Mouse (Mus musculus): ENCODE data around the gene Vmn2r124.
"Not testable (repeated sequence)": the region's sequence is repeated elsewhere in the genome, so short reads cannot be mapped to it uniquely, and the experiment has no call there.

The Vmn2r124 gene

DNA sequence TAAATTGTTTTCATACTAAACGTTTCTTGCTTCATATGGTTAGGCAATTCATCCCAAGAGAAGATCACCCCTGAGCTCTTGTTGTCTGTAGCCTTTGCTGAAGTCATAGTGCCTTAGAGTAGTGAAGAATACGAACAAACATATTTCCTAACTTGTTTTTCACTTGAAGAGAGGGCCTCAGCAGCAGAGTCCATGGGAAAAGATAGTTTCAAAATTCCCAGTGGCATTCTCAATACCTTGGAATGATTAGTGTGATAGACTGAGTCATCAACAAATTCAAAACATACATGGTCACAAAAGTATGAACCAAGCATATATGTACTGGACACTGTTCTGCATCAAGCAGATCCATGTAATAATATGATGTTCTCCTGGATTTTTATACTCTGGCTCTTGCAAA, at the start of gene Vmn2r124:
Gene Vmn2r124 (plus strand): TSS at position 301 of the 400 bp plus-strand sequence.
- DNase-seq (ENCODE audit: low read depth) = no peak

DNA sequence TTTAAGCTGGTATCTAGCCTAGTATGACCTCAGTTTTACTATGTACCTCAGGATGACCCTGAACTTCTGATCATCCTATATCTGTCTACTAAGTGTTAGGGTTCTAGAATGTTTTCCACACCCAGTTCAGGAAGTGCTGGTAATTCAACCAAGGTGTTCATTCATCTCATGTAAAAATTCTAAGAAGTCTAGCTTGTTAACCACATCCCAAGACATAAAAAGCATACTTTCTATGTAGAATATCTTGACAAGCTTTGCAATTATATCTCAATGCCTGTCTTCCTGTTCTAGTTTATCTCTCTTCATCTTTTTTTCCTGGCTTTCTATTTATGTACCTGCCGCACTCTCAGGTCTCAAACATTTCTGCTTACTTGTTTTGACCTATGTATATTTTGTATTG, 44.5 kb upstream of the Vmn2r124 start:
- no peak for DNase-seq (ENCODE audit: low read depth)

DNA sequence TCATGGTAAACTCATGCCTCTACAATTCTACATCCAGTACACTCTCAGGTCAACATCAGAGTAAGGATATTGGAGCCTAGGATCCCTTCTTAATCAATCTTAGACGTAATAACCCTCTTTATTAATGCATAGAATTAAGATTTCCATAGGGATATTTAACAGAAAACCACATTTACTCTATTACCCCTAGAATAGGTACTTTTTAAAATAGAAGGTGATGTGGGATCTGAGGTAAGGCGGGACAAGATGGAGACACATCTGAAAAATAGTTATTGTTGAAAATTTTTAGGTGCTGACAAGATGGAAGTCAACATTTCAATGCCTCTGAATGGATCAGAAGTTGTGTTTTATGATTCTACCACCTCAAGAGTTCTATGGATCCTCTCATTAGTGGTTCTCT, 27.8 kb upstream of the Vmn2r124 start, which contains the start of gene Fpr-rs4:
Gene Fpr-rs4 (plus strand): TSS at position 301 of the 400 bp plus-strand sequence.
- no peak for DNase-seq (ENCODE audit: low read depth)

DNA sequence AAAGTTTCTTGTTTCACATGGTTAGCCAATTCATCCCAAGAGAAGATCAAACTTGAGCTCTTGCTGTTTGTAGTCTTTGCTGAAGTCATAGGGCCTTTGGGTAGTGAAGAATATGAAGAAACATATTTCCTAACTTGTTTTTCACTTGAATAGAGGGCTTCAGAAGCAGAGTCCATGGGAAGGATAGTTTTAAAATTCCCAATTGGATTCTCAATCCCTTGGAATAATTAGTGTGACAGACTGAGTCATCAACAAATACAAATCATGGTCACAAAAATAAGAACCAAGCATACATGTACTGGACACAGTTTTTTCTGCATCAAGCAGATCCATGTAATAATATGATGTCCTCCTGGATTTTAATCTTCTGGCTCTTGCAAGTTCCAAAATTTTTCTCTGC, 35.5 kb downstream of the Vmn2r124 start, which contains the start of gene Vmn2r91:
Gene Vmn2r91 (plus strand): TSS at position 301 of the 400 bp plus-strand sequence.
- not testable (repeated sequence) for DNase-seq (ENCODE audit: low read depth)

DNA sequence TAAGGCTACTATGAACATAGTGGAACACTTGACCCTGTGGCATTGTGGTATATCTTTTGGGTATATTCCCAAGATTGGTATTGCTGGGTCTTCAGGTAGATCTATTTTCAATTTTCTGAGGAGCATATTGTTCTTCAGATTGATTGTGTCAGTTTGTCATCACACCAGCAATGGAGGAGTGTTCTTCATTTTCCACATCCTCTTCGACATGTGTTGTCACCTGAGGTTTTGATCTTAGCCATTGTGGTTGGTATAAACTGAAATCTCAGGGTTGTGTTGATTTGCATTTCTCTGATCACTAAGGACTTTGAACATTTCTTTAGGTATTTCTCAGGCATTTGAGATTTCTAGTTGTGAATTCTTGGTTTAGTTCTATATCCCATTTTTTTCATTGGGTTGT, 46.4 kb downstream of the Vmn2r124 start:
- not testable (repeated sequence) for DNase-seq (ENCODE audit: low read depth)

DNA sequence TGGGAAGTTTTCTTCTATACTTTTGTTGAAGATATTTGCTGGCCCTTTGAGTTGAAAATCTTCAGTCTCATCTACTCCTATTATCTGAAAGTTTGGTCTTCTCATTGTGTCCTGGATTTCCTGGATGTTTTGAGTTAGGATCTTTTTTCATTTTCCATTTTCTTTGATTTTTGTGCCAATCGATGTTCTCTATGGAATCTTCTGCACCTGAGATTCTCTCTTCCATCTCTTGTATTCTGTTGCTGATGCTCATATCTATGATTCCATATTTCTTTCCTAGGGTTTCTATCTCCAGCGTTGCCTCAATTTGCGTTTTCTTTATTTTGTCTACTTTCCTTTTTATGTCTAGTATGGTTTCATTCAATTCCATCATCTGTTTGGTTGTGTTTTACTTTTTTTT, 53.0 kb downstream of the Vmn2r124 start:
- not testable (repeated sequence) for DNase-seq (ENCODE audit: low read depth)
